ENCODE assay signal across 21 mouse cellular contexts in genomic region chr14:35519402-35519801, GRCm38 (mm10).
"Had no signal": no experiment of that assay in that cellular context is flagged by ENCODE, and none has a peak within 500 bp of the region (broad histone marks: within the 10 kb centered on the region; RNA-seq: fewer than 3 reads in every experiment).

No protein-coding gene starts in this region.

- H3K27me3 ChIP-seq: kidney, embryonic 15.5 days; liver, embryonic 13.5 days; neural tube, embryonic 13.5 days; stomach, embryonic 15.5 days had no signal

- H3K4me1 ChIP-seq: kidney, embryonic 15.5 days; liver, embryonic 13.5 days; neural tube, embryonic 13.5 days; stomach, embryonic 15.5 days had no signal

- H3K27ac ChIP-seq: kidney, embryonic 15.5 days; left cerebral cortex, adult 2 months; liver, embryonic 13.5 days; neural tube, embryonic 13.5 days; stomach, embryonic 15.5 days had no signal

- H3K9ac ChIP-seq: kidney, embryonic 15.5 days; liver, embryonic 13.5 days; neural tube, embryonic 13.5 days; stomach, embryonic 15.5 days had no signal

- H3K36me3 ChIP-seq: kidney, embryonic 15.5 days; liver, embryonic 13.5 days; neural tube, embryonic 13.5 days; stomach, embryonic 15.5 days had no signal

- DNase-seq: kidney, adult 11 months; kidney, adult 8-10 months; kidney, postnatal 10 days; kidney, postnatal 36 days; layer of hippocampus, adult 9-11 months; layer of hippocampus, postnatal 36 days; liver, embryonic 13.5 days; lung, adult 2 months; lung, postnatal 14 days; lung, postnatal 4 days; midbrain, embryonic 14.5 days; retina, postnatal 1 day; right cerebral cortex, postnatal 4 days; thymus, adult 2 months; thymus, postnatal 14 days; thymus, postnatal 4 days had no signal

- H3K4me3 ChIP-seq: kidney, embryonic 15.5 days; left cerebral cortex, adult 2 months; liver, embryonic 13.5 days; neural tube, embryonic 13.5 days; stomach, embryonic 15.5 days had no signal

- H3K9me3 ChIP-seq: kidney, embryonic 15.5 days; liver, embryonic 13.5 days; neural tube, embryonic 13.5 days; stomach, embryonic 15.5 days had no signal

- H3K4me2 ChIP-seq: kidney, embryonic 15.5 days; liver, embryonic 13.5 days; midbrain, embryonic 11.5 days; neural tube, embryonic 13.5 days; stomach, embryonic 15.5 days had no signal
